Mouse (Mus musculus): Measurements from ENCODE around the gene Xpc.

GRCm38 (mm10) chr6:91518454-91519020 is 2.8 kb upstream of the Xpc start:
- TF ChIP-seq POLR2A (IDR thresholded peaks at IDR 0.05; ENCODE audit: low read depth, low read length), result no peak
- TF ChIP-seq CTCF (IDR thresholded peaks at IDR 0.05; ENCODE audit: extremely low read depth, insufficient read depth, insufficient read length, insufficient replicate concordance), result no peak

Measured in spleen, adult 2 months (tissue).